Mouse (Mus musculus): ENCODE data around the gene AW011738. TPM values are rescaled to one million over a fixed set of nuclear protein-coding genes. Genes with fewer than 3 reads are reported as not detected.

The AW011738 gene
- polyA plus RNA-seq, 1 experiment from 2014 or later = 0.55 TPM

GRCm38 (mm10) chr4:156219936-156220335 lies 16.8 kb downstream of the AW011738 start:
- no peaks in the 10 kb centered on the region for H3K4me1 ChIP-seq (ENCODE audit: control insufficient read depth, insufficient read depth, low read length)
- H3K27ac ChIP-seq (replicated peaks; ENCODE audit: low read depth, low read length) = no peak overlapping the region
- no peak overlapping the region for H3K4me2 ChIP-seq (ENCODE audit: low read depth, low read length)
- H3K27me3 ChIP-seq (ENCODE audit: control insufficient read depth, insufficient read depth, low read length) = no peaks in the 10 kb centered on the region
- no peaks in the 10 kb centered on the region for H3K9me3 ChIP-seq (replicated peaks; ENCODE audit: control insufficient read depth, low read length)
- DNase-seq (ENCODE audit: low spot score) (no peak), ATAC-seq (replicated peaks; ENCODE audit: insufficient number of reproducible peaks, low FRiP score, low TSS enrichment, low read depth) (no peak)
- 91% methylated on average over 11 of the region's 11 CpGs for WGBS
- H3K9ac ChIP-seq (replicated peaks; ENCODE audit: low read length) = no peak overlapping the region
- H3K4me3 ChIP-seq (ENCODE audit: low read depth, low read length) = no peak overlapping the region
- no peaks in the 10 kb centered on the region for H3K36me3 ChIP-seq (replicated peaks; ENCODE audit: control insufficient read depth, insufficient read depth, low read depth, low read length)

- Histone ChIP-seq H3K4me2 (ENCODE audit: low read depth, low read length) (no peak overlapping the region), H3K9ac (replicated peaks; ENCODE audit: low read length) (no peak overlapping the region), H3K27ac (replicated peaks; ENCODE audit: low read depth, low read length) (no peak overlapping the region), H3K36me3 (replicated peaks; ENCODE audit: control insufficient read depth, insufficient read depth, low read depth, low read length) (no peaks in the 10 kb centered on the region), H3K27me3 (ENCODE audit: control insufficient read depth, insufficient read depth, low read length) (no peaks in the 10 kb centered on the region), H3K9me3 (replicated peaks; ENCODE audit: control insufficient read depth, low read length) (no peaks in the 10 kb centered on the region), H3K4me3 (ENCODE audit: low read depth, low read length) (no peak overlapping the region), H3K4me1 (ENCODE audit: control insufficient read depth, insufficient read depth, low read length) (no peaks in the 10 kb centered on the region; the same call in 1 of the 2 replicates)
- 94% methylated on average over 2 of the region's 2 CpGs for WGBS
- DNase-seq (ENCODE audit: low spot score) (no peak), ATAC-seq (replicated peaks; ENCODE audit: insufficient number of reproducible peaks, low FRiP score, low TSS enrichment, low read depth) (no peak)
Observed at GRCm38 (mm10) chr4:156224276-156224675, 21.2 kb downstream of the AW011738 start.

- Histone ChIP-seq H3K9ac (replicated peaks; ENCODE audit: low read length) (0 out of 2 replicates have a peak overlapping the region, but pooled peaks have one; percentile 13), H3K9me3 (replicated peaks; ENCODE audit: control insufficient read depth, low read length) (no peaks in the 10 kb centered on the region), H3K4me1 (ENCODE audit: control insufficient read depth, insufficient read depth, low read length) (no peaks in the 10 kb centered on the region; the same call in 1 of the 2 replicates), H3K27me3 (ENCODE audit: control insufficient read depth, insufficient read depth, low read length) (no peaks in the 10 kb centered on the region), H3K36me3 (replicated peaks; ENCODE audit: control insufficient read depth, insufficient read depth, low read depth, low read length) (peaks cover 11% of the 10 kb centered on the region), H3K27ac (replicated peaks; ENCODE audit: low read depth, low read length) (no peak overlapping the region), H3K4me2 (ENCODE audit: low read depth, low read length) (no peak overlapping the region; the same call in 1 of the 2 replicates), H3K4me3 (ENCODE audit: low read depth, low read length) (no peak overlapping the region)
- no peak for DNase-seq (ENCODE audit: low spot score)
- WGBS = 41% methylated on average over 18 of the region's 18 CpGs
- ATAC-seq (replicated peaks; ENCODE audit: insufficient number of reproducible peaks, low FRiP score, low TSS enrichment, low read depth) = peak; percentile 18; the same call in 1 of the 2 replicates
Observed at GRCm38 (mm10) chr4:156227752-156228392, 24.8 kb downstream of the AW011738 start.

- no peaks in the 10 kb centered on the region for H3K27me3 ChIP-seq (ENCODE audit: control insufficient read depth, insufficient read depth, low read length)
- H3K9ac ChIP-seq (replicated peaks; ENCODE audit: low read length) = 0 out of 2 replicates have a peak overlapping the region, but pooled peaks have one; percentile 13
- H3K36me3 ChIP-seq (replicated peaks; ENCODE audit: control insufficient read depth, insufficient read depth, low read depth, low read length) = peaks cover 11% of the 10 kb centered on the region
- no peak overlapping the region; the same call in 1 of the 2 replicates for H3K4me2 ChIP-seq (ENCODE audit: low read depth, low read length)
- no peaks in the 10 kb centered on the region; the same call in 1 of the 2 replicates for H3K4me1 ChIP-seq (ENCODE audit: control insufficient read depth, insufficient read depth, low read length)
- no peaks in the 10 kb centered on the region for H3K9me3 ChIP-seq (replicated peaks; ENCODE audit: control insufficient read depth, low read length)
- WGBS = 24% methylated on average over 12 of the region's 12 CpGs
- ATAC-seq (replicated peaks; ENCODE audit: insufficient number of reproducible peaks, low FRiP score, low TSS enrichment, low read depth) (peak; percentile 40; the same call in 1 of the 2 replicates), DNase-seq (ENCODE audit: low spot score) (no peak)
- no peak overlapping the region for H3K4me3 ChIP-seq (ENCODE audit: low read depth, low read length)
- no peak overlapping the region for H3K27ac ChIP-seq (replicated peaks; ENCODE audit: low read depth, low read length)
Observed at GRCm38 (mm10) chr4:156228393-156229024, 25.4 kb downstream of the AW011738 start.

- Histone ChIP-seq H3K27me3 (ENCODE audit: control insufficient read depth, insufficient read depth, low read length) (no peaks in the 10 kb centered on the region), H3K4me1 (ENCODE audit: control insufficient read depth, insufficient read depth, low read length) (no peaks in the 10 kb centered on the region; the same call in 1 of the 2 replicates), H3K9me3 (replicated peaks; ENCODE audit: control insufficient read depth, low read length) (no peaks in the 10 kb centered on the region), H3K4me2 (ENCODE audit: low read depth, low read length) (peak overlapping the region; percentile 89), H3K36me3 (replicated peaks; ENCODE audit: control insufficient read depth, insufficient read depth, low read depth, low read length) (peaks cover 13% of the 10 kb centered on the region), H3K27ac (replicated peaks; ENCODE audit: low read depth, low read length) (peak overlapping the region; percentile 70; the same call in 1 of the 2 replicates), H3K4me3 (ENCODE audit: low read depth, low read length) (peak overlapping the region; percentile 74), H3K9ac (replicated peaks; ENCODE audit: low read length) (peak overlapping the region; percentile 77)
- DNase-seq (ENCODE audit: low spot score) (peak; percentile 42), ATAC-seq (replicated peaks; ENCODE audit: insufficient number of reproducible peaks, low FRiP score, low TSS enrichment, low read depth) (no peak)
- under 1% methylated on average over 17 of the region's 17 CpGs for WGBS
Observed at GRCm38 (mm10) chr4:156234021-156234501, 31.0 kb downstream of the AW011738 start.

GRCm38 (mm10) chr4:156234701-156235213 lies 31.7 kb downstream of the AW011738 start, which contains the start of gene Plekhn1:
Plekhn1 (minus strand) TSS chr4:156234857.
- H3K9me3 ChIP-seq (replicated peaks; ENCODE audit: control insufficient read depth, low read length) = no peaks in the 10 kb centered on the region
- peak within 1 kb of the TSS; percentile 70 for H3K27ac ChIP-seq (replicated peaks; ENCODE audit: low read depth, low read length)
- WGBS = 0% methylated on average over 30 of the region's 48 CpGs
- peak; percentile 84 for DNase-seq (ENCODE audit: low spot score)
- peaks cover 12% of the 10 kb centered on the region for H3K36me3 ChIP-seq (replicated peaks; ENCODE audit: control insufficient read depth, insufficient read depth, low read depth, low read length)
- no peaks in the 10 kb centered on the region for H3K27me3 ChIP-seq (ENCODE audit: control insufficient read depth, insufficient read depth, low read length)
- H3K4me2 ChIP-seq (ENCODE audit: low read depth, low read length) = peak within 1 kb of the TSS; percentile 89
- H3K4me1 ChIP-seq (ENCODE audit: control insufficient read depth, insufficient read depth, low read length) = no peaks in the 10 kb centered on the region; the same call in 1 of the 2 replicates
- peak; percentile 20 for ATAC-seq (replicated peaks; ENCODE audit: insufficient number of reproducible peaks, low FRiP score, low TSS enrichment, low read depth)
- H3K9ac ChIP-seq (replicated peaks; ENCODE audit: low read length) = peak within 1 kb of the TSS; percentile 82
- H3K4me3 ChIP-seq (ENCODE audit: low read depth, low read length) = peak within 1 kb of the TSS; percentile 92

- Histone ChIP-seq H3K4me1 (ENCODE audit: control insufficient read depth, insufficient read depth, low read length) (no peaks in the 10 kb centered on the region; the same call in 1 of the 2 replicates), H3K36me3 (replicated peaks; ENCODE audit: control insufficient read depth, insufficient read depth, low read depth, low read length) (peaks cover 14% of the 10 kb centered on the region), H3K27me3 (ENCODE audit: control insufficient read depth, insufficient read depth, low read length) (no peaks in the 10 kb centered on the region), H3K4me3 (ENCODE audit: low read depth, low read length) (peak overlapping the region; percentile 92), H3K9me3 (replicated peaks; ENCODE audit: control insufficient read depth, low read length) (no peaks in the 10 kb centered on the region), H3K27ac (replicated peaks; ENCODE audit: low read depth, low read length) (no peak overlapping the region), H3K4me2 (ENCODE audit: low read depth, low read length) (peak overlapping the region; percentile 71), H3K9ac (replicated peaks; ENCODE audit: low read length) (peak overlapping the region; percentile 82)
- ATAC-seq (replicated peaks; ENCODE audit: insufficient number of reproducible peaks, low FRiP score, low TSS enrichment, low read depth) (no peak), DNase-seq (ENCODE audit: low spot score) (peak; percentile 64)
- under 1% methylated on average over 15 of the region's 15 CpGs for WGBS
Observed at GRCm38 (mm10) chr4:156235360-156235770, 32.3 kb downstream of the AW011738 start.

Data from embryonic facial prominence, embryonic 11.5 days (tissue).